Mouse (Mus musculus) spleen, embryonic (tissue): ENCODE results near the gene Oscp1.

ENCODE experiments used
- CTCF ChIA-PET: fragments of 350-600 bp; sonication (Branson Sonifier 250); formaldehyde crosslinking; loops from one replicate; lab custom pipeline; 2022; lab: Charles Lee

Oscp1 gene

GRCm38 (mm10) chr4:126083021-126083420, 24.7 kb downstream of the Oscp1 start:
- CTCF ChIA-PET, result interaction anchor here (0.7 kb wide), 1 partner anchor 17 kb away, joined by 3 read pairs; no protein-coding TSS in a partner anchor

- CTCF ChIA-PET, result no interaction called here
Observed at GRCm38 (mm10) chr4:126084382-126084781, 26.0 kb downstream of the Oscp1 start.

GRCm38 (mm10) chr4:126085996-126086576, 27.7 kb downstream of the Oscp1 start:
- CTCF ChIA-PET, result interaction anchor here (0.6 to 1.9 kb wide), 6 partner anchors 20 to 74 kb away, joined by 5 to 29 read pairs (median 7); no protein-coding TSS in a partner anchor

- CTCF ChIA-PET, result no interaction called here
Observed at GRCm38 (mm10) chr4:126090101-126090847, 31.9 kb downstream of the Oscp1 start.

- CTCF ChIA-PET, result no interaction called here
Observed at GRCm38 (mm10) chr4:126090848-126091124, 32.4 kb downstream of the Oscp1 start.

GRCm38 (mm10) chr4:126091873-126092272, 33.5 kb downstream of the Oscp1 start:
- CTCF ChIA-PET, result no interaction called here

GRCm38 (mm10) chr4:126095622-126096430, 37.5 kb downstream of the Oscp1 start:
- CTCF ChIA-PET, result interaction anchor here (0.5 to 0.7 kb wide), 2 partner anchors 24 to 223 kb away, joined by 3 to 4 read pairs; no protein-coding TSS in a partner anchor

- CTCF ChIA-PET, result interaction anchor here (0.5 to 0.7 kb wide), 2 partner anchors 25 to 222 kb away, joined by 3 to 4 read pairs; no protein-coding TSS in a partner anchor
Observed at GRCm38 (mm10) chr4:126096464-126097111, 38.2 kb downstream of the Oscp1 start, which contains the start of gene Lsm10. TSS of gene Lsm10 (plus strand) at chr4:126096623.

- CTCF ChIA-PET, result no interaction called here
Observed at GRCm38 (mm10) chr4:126097711-126098253, 39.4 kb downstream of the Oscp1 start.

GRCm38 (mm10) chr4:126099365-126099764, 41.0 kb downstream of the Oscp1 start:
- CTCF ChIA-PET, result no interaction called here

- CTCF ChIA-PET, result interaction anchor here (0.6 kb wide), 1 partner anchor 18 kb away, joined by 3 read pairs; no protein-coding TSS in a partner anchor
Observed at GRCm38 (mm10) chr4:126100764-126101163, 42.4 kb downstream of the Oscp1 start.

GRCm38 (mm10) chr4:126102061-126102841, 43.9 kb downstream of the Oscp1 start:
- CTCF ChIA-PET, result interaction anchor here (0.6 kb wide), 1 partner anchor 12 kb away, joined by 11 read pairs; no protein-coding TSS in a partner anchor

GRCm38 (mm10) chr4:126103057-126103581, 44.8 kb downstream of the Oscp1 start:
- CTCF ChIA-PET, result interaction anchor here (0.6 kb wide), 1 partner anchor 11 kb away, joined by 11 read pairs; no protein-coding TSS in a partner anchor

GRCm38 (mm10) chr4:126103590-126104068, 45.3 kb downstream of the Oscp1 start, which contains the start of gene Stk40:
TSS of gene Stk40 (plus strand) at chr4:126103957.
- CTCF ChIA-PET, result no interaction called here

GRCm38 (mm10) chr4:126104261-126105075, 46.1 kb downstream of the Oscp1 start:
- CTCF ChIA-PET, result interaction anchor here (1.2 kb wide), 1 partner anchor 9 kb away, joined by 5 read pairs; no protein-coding TSS in a partner anchor

- CTCF ChIA-PET, result interaction anchor here (1.2 kb wide), 1 partner anchor 8 kb away, joined by 5 read pairs; no protein-coding TSS in a partner anchor
Observed at GRCm38 (mm10) chr4:126105131-126105783, 46.9 kb downstream of the Oscp1 start.

GRCm38 (mm10) chr4:126108061-126108740, 49.8 kb downstream of the Oscp1 start:
- CTCF ChIA-PET, result interaction anchor here (1.3 kb wide), 1 partner anchor 22 kb away, joined by 15 read pairs; no protein-coding TSS in a partner anchor
